38 mouse cellular contexts compared by ENCODE assay signal in genomic region chr16:32501459-32501858, GRCm38 (mm10). TPM values are rescaled to one million over a fixed set of nuclear protein-coding genes. Genes with fewer than 3 reads are reported as not detected.
"Had no signal": no experiment of that assay in that cellular context is flagged by ENCODE, and none has a peak within 500 bp of the region (broad histone marks: within the 10 kb centered on the region; RNA-seq: fewer than 3 reads in every experiment).

No protein-coding gene starts in this region.

- H3K9me3 ChIP-seq: heart, embryonic 10.5 days; heart, embryonic 12.5 days; intestine, embryonic 15.5 days; limb, embryonic 10.5 days; limb, embryonic 12.5 days had no signal

- H3K27ac ChIP-seq: heart, embryonic 10.5 days; hindbrain, embryonic 14.5 days; intestine, embryonic 15.5 days; layer of hippocampus, adult 2 months; left cerebral cortex, adult 2 months; limb, embryonic 12.5 days had no signal

- H3K36me3 ChIP-seq: heart, embryonic 10.5 days; heart, embryonic 12.5 days; intestine, embryonic 15.5 days; limb, embryonic 10.5 days; limb, embryonic 12.5 days had no signal

- H3K27me3 ChIP-seq: intestine, embryonic 15.5 days; limb, embryonic 12.5 days had no signal

- H3K4me1 ChIP-seq: heart, embryonic 12.5 days had no signal

- DNase-seq: gastrocnemius, postnatal 14 days; gastrocnemius, postnatal 36 days; heart, adult 18-20 months; heart, postnatal 10 days; heart, postnatal 4 days; kidney, adult 18-20 months; kidney, adult 8-10 months; kidney, postnatal 10 days; kidney, postnatal 25 days; kidney, postnatal 4 days; liver had no signal

- H3K4me3 ChIP-seq: heart, embryonic 10.5 days; heart, embryonic 12.5 days; intestine, embryonic 15.5 days; layer of hippocampus, adult 2 months; left cerebral cortex, adult 2 months; limb, embryonic 10.5 days; limb, embryonic 12.5 days had no signal

- ATAC-seq: hindbrain, embryonic 16.5 days; inflammation-experienced regulatory T-cells, adult 6 months; intestine, embryonic 15.5 days; intestine, postnatal 0 days had no signal

RNA-seq across cellular contexts. Expression of gene Zdhhc19, which starts 5.4 kb away (rescaled TPM):
- total RNA-seq: gastrocnemius, adult 18-20 months; gastrocnemius, adult 8-10 months; gastrocnemius, postnatal 14 days; gastrocnemius, postnatal 36 days; heart, adult 18-20 months; heart, adult 8-10 months; heart, postnatal 10 days; heart, postnatal 25 days; layer of hippocampus, adult 2 months; layer of hippocampus, postnatal 10 days; layer of hippocampus, postnatal 25 days; left cerebral cortex, adult 2 months; left cerebral cortex, postnatal 14 days; left cerebral cortex, postnatal 36 days had no signal
- polyA plus RNA-seq: frontal cortex, adult 2 months; heart, embryonic 10.5 days; heart, embryonic 12.5 days; heart, embryonic 14.5 days; heart, embryonic 16.5 days; hindbrain, embryonic 11.5 days; hindbrain, embryonic 14.5 days; hindbrain, embryonic 16.5 days; kidney, embryonic 14.5 days; kidney, embryonic 16.5 days; limb, embryonic 10.5 days; limb, embryonic 12.5 days; limb, embryonic 14.5 days; liver, embryonic 11.5 days had no signal

RNA-seq across cellular contexts. Expression of gene Slc51a, which starts 13.8 kb away (rescaled TPM):
- total RNA-seq: gastrocnemius, adult 18-20 months; gastrocnemius, adult 8-10 months; gastrocnemius, postnatal 14 days; gastrocnemius, postnatal 36 days; layer of hippocampus, adult 2 months; layer of hippocampus, postnatal 10 days; layer of hippocampus, postnatal 25 days; left cerebral cortex, adult 2 months; left cerebral cortex, postnatal 14 days; left cerebral cortex, postnatal 36 days had no signal
- polyA plus RNA-seq: frontal cortex, adult 2 months; hindbrain, embryonic 16.5 days; inflammation-experienced regulatory T-cells, adult 6 months had no signal
